Mouse (Mus musculus) ES-Bruce4 (cell line): Measurements from ENCODE around the gene Stab2. TPM values are rescaled to one million over a fixed set of nuclear protein-coding genes. Genes with fewer than 3 reads are reported as not detected.

Experiments
- H3K27ac ChIP-seq: 2 replicates; pipeline ENCODE4 v1.5.1; 2012; ENCODE audit warnings: low read length, inconsistent platforms; ENCODE audit not compliant: insufficient read depth
- H3K27me3 ChIP-seq: 2 replicates; pipeline ENCODE4 v1.6.1; 2012; ENCODE audit warnings: mild to moderate bottlenecking, low read length, inconsistent platforms; ENCODE audit not compliant: control insufficient read depth, poor library complexity, insufficient read depth, severe bottlenecking
- H3K36me3 ChIP-seq: 2 replicates; pipeline ENCODE4 v1.6.1; 2012; ENCODE audit warnings: inconsistent platforms, mild to moderate bottlenecking, low read length, moderate library complexity; ENCODE audit not compliant: control insufficient read depth, poor library complexity, insufficient read depth, severe bottlenecking
- H3K4me1 ChIP-seq: one replicate; pipeline ENCODE4 v1.8.1; 2011; ENCODE audit warnings: low read length; ENCODE audit not compliant: control insufficient read depth, insufficient read depth
- H3K4me3 ChIP-seq: 2 replicates; pipeline ENCODE4 v1.5.1; 2011; ENCODE audit warnings: low read depth, mild to moderate bottlenecking, low read length
- H3K9ac ChIP-seq: 2 replicates; pipeline ENCODE4 v1.6.1; 2012; ENCODE audit warnings: low read depth, mild to moderate bottlenecking, inconsistent platforms; ENCODE audit not compliant: poor library complexity, severe bottlenecking
- H3K9me3 ChIP-seq: replicated peaks from 2 replicates; pipeline ENCODE4 v1.6.1; 2012; ENCODE audit warnings: mild to moderate bottlenecking, low read length, inconsistent platforms; ENCODE audit not compliant: control insufficient read depth, poor library complexity, insufficient read depth, severe bottlenecking
- CTCF ChIP-seq: IDR thresholded peaks from one replicate; pipeline ENCODE4 v1.8.1; 2011; ENCODE audit warnings: low read depth, low read length
- EP300 ChIP-seq: IDR thresholded peaks from 2 replicates; pipeline ENCODE4 v1.6.1; 2011; ENCODE audit warnings: low read depth, low read length; ENCODE audit not compliant: insufficient read depth
- POLR2A ChIP-seq: IDR thresholded peaks from one replicate; pipeline ENCODE4 v1.8.1; 2011; ENCODE audit warnings: low read length; ENCODE audit not compliant: insufficient read depth
- polyA plus RNA-seq: library from polyadenylated mRNA; stranded (reverse); fragments of >200 nt; gene quantifications from 2 replicates; pipeline ENCODE4 v1.2.4, GENCODE M21; 2011; ENCODE audit warnings: low read depth; ENCODE audit not compliant: missing spikeins, insufficient read depth, insufficient read length

Stab2 gene
- polyA plus RNA-seq, 1 experiment, result not detected

- no peaks in the 10 kb centered on the region for H3K9me3 ChIP-seq
- no peak overlapping the region for H3K9ac ChIP-seq
- H3K27ac ChIP-seq, result no peak overlapping the region
- H3K4me3 ChIP-seq, result no peak overlapping the region
- no peak for TF ChIP-seq EP300
- TF ChIP-seq POLR2A, result no peak
- TF ChIP-seq CTCF, result no peak
- no peaks in the 10 kb centered on the region for H3K27me3 ChIP-seq
- H3K4me1 ChIP-seq, result no peaks in the 10 kb centered on the region
- H3K36me3 ChIP-seq, result no peaks in the 10 kb centered on the region
Observed at GRCm38 (mm10) chr10:86961542-86962466, 46.0 kb downstream of the Stab2 start.

- no peak overlapping the region for H3K4me3 ChIP-seq
- TF ChIP-seq CTCF (no peak), EP300 (no peak), POLR2A (no peak)
- no peaks in the 10 kb centered on the region for H3K36me3 ChIP-seq
- no peaks in the 10 kb centered on the region for H3K4me1 ChIP-seq
- no peaks in the 10 kb centered on the region for H3K27me3 ChIP-seq
- H3K27ac ChIP-seq, result no peak overlapping the region
- no peaks in the 10 kb centered on the region for H3K9me3 ChIP-seq
- no peak overlapping the region for H3K9ac ChIP-seq
Observed at GRCm38 (mm10) chr10:86955299-86955698, 52.5 kb downstream of the Stab2 start.

- no peaks in the 10 kb centered on the region for H3K27me3 ChIP-seq
- H3K9me3 ChIP-seq, result no peaks in the 10 kb centered on the region
- no peaks in the 10 kb centered on the region for H3K36me3 ChIP-seq
- H3K27ac ChIP-seq, result no peak overlapping the region
- H3K9ac ChIP-seq, result no peak overlapping the region
- H3K4me1 ChIP-seq, result no peaks in the 10 kb centered on the region
- no peak overlapping the region for H3K4me3 ChIP-seq
- TF ChIP-seq CTCF (no peak), POLR2A (no peak), EP300 (no peak)
Observed at GRCm38 (mm10) chr10:86952696-86953095, 55.1 kb downstream of the Stab2 start.

GRCm38 (mm10) chr10:86950806-86951205 lies 57.0 kb downstream of the Stab2 start:
- TF ChIP-seq POLR2A, result no peak
- no peak for TF ChIP-seq CTCF
- H3K4me1 ChIP-seq, result no peaks in the 10 kb centered on the region
- H3K36me3 ChIP-seq, result no peaks in the 10 kb centered on the region
- no peak overlapping the region for H3K4me3 ChIP-seq
- H3K27ac ChIP-seq, result no peak overlapping the region
- H3K27me3 ChIP-seq, result no peaks in the 10 kb centered on the region
- H3K9me3 ChIP-seq, result no peaks in the 10 kb centered on the region
- H3K9ac ChIP-seq, result no peak overlapping the region

DNA sequence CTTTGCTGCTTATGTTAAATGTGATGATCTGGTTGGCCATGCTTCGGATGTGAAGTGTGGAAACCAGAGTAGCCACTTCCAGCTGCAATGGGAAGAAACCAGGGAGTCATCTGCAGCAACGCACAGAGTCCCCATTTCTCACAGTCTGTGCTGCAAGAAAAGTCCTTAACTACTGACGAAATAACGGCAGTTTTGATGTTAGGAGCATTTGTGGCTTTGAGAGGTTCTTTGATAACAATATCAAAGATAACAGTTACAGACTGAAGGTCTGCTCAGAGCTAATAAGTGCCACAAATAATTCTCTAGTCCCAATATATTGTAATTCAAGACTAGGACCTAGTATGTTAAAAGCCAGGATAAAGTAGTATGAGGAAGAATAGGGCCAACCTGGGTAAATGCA lies 57.9 kb downstream of the Stab2 start:
- TF ChIP-seq CTCF, result no peak
- no peak for TF ChIP-seq EP300
- no peak for TF ChIP-seq POLR2A
- Histone ChIP-seq H3K4me3 (no peak overlapping the region), H3K9me3 (no peaks in the 10 kb centered on the region), H3K9ac (no peak overlapping the region), H3K4me1 (no peaks in the 10 kb centered on the region), H3K27me3 (no peaks in the 10 kb centered on the region), H3K27ac (no peak overlapping the region), H3K36me3 (no peaks in the 10 kb centered on the region)

DNA sequence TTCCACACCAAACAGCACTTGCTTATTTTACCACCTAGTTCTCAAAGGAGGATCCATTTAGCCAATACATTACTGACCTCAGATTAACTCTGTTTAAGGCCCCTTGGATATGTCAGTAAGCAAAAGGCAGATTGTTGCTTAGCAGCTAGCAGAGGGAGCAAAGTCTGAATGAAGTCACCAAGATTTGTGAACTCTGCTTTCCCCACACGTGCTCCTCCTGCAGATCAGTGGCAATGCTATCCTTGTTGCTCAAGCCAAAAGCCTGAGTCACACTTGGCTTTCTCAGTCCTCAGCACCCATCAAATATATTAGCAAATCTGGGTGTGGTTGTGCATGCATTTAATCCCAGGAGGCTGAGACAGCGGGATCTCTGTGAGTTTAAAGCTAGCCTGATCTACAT lies 60.3 kb downstream of the Stab2 start:
- Histone ChIP-seq H3K27ac (no peak overlapping the region), H3K4me1 (no peaks in the 10 kb centered on the region), H3K9ac (no peak overlapping the region), H3K27me3 (no peaks in the 10 kb centered on the region), H3K9me3 (no peaks in the 10 kb centered on the region), H3K36me3 (no peaks in the 10 kb centered on the region), H3K4me3 (no peak overlapping the region)
- no peak for TF ChIP-seq POLR2A
- TF ChIP-seq CTCF, result no peak
- TF ChIP-seq EP300, result no peak
